Mouse (Mus musculus) gastrocnemius, postnatal 36 days (tissue): Measurements from ENCODE around the gene Maml2. TPM values are rescaled to one million over a fixed set of nuclear protein-coding genes. Genes with fewer than 3 reads are reported as not detected.

Experiments used
- DNase-seq, 2 experiments: peaks; one replicate each; pipeline ENCODE4 v3.0.0; 2022
- intact Hi-C: fragments of 180-260 bp; cut with DNase I; formaldehyde crosslinking; loops from one replicate; pipeline ENCODE4 v1.15.1; 2025
- total RNA-seq, 2 experiments: library from RNA; stranded (reverse); gene quantifications; 2 replicates each; pipeline ENCODE4 v1.2.3; 2021

The Maml2 gene
- total RNA-seq, 2 experiments from 2014 or later, result 2.0 to 2.3 TPM

DNA sequence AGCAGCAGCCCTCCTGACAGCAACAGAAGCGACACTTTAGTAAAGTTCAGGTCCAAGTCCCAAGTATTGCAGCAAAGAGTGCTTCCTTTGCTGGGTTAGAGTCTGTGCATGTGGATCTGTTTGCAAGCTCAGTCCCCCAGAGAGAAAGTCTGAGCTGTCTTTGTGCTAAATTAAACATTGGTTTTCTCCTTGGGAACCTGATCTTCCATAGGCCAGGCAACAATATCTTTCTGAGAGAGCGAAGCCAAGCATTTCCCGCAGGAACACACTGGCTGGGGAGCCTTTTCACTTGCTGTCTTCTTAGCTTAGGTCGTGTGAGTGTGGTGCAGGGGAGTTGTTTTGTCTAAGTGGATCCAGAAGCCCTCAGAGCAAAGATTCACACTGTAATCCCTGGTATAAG lies 9.5 kb downstream of the Maml2 start:
- intact Hi-C loops, result no loop called here
- no peak for DNase-seq

DNA sequence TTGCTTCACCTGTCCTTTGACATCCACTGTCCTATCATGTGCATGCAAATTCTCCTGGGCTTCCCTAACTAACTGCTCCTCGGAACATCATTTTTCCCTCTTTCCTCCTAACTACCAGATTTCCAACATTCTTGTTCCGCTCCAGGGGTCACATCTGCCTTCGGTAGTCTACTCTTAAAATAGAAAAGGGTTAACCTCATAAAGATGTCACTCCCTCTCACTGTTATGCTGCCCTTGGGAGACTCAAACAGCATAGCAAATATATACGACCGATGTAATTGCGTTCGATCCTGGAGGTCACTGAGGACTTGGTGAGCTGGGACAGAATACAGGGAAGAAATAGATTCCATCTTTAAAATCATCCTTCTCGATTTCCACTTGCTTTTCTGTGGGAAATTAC lies 11.0 kb downstream of the Maml2 start:
- intact Hi-C loops, result no loop called here
- no peak for DNase-seq

DNA sequence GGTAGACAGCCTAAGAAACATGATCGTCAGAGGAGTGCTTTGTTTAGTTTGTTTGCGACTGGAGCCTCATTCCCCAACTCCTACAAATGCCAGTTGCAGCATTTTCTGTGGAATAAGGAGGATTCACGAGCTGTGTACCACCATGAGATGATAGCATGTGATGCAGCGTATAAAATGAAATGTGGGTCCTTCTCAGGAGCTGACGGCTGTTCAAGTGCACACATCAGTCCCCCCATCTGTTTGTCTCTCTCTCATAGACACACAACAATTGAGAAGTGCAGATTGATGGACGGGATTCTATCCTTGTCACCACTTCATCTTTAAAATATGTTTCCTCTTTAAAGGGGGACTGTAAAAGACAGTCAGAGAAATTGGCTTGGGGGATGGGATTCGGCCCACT lies 12.1 kb downstream of the Maml2 start:
- intact Hi-C loops, result no loop called here
- DNase-seq, result no peak

DNA sequence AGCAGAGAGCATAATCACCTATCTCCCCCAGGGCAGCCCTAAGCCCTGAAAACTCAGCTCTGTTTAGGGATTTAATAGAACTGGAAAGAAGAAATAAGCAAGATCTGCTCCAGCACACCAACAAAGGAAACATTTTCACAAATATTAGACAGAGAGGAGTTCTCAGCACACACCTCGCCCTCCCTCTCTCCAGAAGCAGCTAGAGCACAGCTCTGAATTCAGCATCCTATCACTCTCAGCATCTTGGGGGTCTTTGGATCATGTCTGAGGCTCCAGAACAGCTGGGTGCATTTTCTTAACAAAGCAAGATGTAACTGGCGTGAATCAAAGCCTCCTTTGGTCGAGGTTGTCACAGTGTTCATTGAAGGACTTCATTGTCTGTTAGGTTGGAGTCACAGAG lies 12.5 kb downstream of the Maml2 start:
- DNase-seq, result no peak
- intact Hi-C loops, result no loop called here

DNA sequence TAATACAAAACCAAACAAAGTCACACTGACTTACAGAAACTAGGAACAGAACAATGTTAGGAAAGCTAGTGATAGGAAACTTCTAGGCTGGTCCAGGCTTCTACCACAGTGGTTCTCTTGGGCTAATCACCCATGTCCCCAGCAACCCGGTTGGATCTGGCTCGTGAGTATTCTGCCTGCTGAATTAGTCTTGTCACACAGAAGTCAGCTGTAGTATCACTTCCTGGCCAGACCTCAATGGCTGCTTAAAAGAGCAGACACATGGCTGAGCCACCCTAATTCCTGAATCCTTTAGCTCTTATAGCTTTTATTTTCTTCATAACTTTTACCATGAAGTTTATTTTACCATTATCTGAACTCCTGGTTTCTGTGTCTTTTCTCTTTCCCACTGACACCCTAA lies 13.3 kb downstream of the Maml2 start:
- intact Hi-C loops, result no loop called here
- DNase-seq, result no peak

DNA sequence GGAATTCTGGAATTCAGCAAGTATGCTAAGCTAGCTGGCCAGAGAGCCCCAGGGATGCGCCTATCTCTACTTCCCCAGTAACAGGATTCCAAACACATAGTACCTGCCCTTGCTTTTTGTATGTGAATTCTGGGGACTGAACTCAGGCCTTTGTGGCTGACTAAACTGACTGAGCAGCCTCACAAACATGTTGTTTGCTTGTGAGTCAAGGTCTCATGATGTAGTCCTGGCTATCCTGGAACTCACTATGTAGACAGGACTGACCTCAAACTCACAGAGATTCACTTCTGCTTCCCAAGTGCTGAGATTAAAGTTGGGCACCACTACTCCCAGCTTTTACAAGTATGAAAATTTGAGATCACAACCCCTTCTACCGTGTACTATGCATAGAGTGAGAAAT lies 16.2 kb downstream of the Maml2 start:
- intact Hi-C loops, result no loop called here
- no peak for DNase-seq

DNA sequence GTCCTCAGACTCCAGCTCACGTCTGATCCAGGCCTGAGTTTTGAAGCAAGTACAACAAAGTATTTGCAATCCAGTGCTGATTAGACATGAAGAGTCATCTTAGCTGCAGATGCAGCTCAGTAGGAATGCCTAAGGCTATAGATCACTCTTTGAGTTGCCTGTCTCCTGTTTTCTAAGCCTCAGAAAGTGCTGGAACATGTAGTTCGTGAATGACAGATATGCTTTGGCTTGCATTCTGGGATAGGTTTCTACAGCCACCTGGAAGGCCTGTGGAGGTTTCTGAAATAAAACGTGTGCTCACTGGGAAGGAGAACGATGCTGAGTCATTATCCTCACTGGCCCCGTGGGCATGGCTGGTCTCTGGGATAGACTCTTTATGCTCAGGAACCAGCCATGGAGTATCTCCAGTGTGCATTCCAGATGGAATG lies 16.8 kb downstream of the Maml2 start:
- intact Hi-C loops, result no loop called here
- DNase-seq, result no peak

DNA sequence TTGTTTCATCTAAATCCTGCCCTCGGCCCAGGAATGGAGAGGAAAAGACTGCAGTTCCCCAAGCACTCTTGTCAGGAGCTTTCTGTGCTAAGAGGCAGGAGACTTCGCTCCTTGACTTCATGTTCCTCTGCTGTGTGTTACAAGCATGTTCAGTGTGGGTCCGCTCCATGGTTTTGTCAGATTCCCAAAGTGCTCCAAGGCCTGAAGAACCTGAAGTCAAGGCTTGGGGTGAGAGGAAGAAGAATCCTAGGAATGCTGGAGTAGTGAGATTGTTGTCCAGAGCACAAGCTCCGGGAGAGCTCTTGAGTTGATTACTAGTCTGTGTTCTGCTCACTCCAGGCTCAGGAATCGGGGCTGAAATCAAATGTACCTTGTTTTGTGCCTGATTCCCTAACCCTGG lies 17.6 kb downstream of the Maml2 start:
- intact Hi-C loops, result no loop called here
- DNase-seq, result no peak

DNA sequence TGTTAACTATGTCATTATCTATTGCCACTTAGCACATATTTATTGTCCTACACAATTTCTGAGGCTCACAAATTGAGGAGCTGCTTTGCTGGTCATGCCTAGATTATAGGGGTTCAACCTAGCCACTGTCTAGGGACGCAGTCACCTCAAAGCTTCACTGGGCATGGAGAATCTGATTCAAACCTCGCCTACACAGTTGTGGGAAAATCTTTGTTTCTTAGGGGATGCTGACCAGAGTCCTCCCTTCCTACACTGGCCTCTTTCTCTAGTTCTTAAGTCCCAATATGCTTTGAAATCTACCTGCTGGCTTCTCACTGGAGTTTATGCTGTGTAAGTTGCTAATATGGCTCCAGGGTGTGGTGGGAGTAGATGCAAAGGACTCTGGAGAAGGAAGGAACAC lies 21.8 kb downstream of the Maml2 start:
- intact Hi-C loops, result no loop called here

DNA sequence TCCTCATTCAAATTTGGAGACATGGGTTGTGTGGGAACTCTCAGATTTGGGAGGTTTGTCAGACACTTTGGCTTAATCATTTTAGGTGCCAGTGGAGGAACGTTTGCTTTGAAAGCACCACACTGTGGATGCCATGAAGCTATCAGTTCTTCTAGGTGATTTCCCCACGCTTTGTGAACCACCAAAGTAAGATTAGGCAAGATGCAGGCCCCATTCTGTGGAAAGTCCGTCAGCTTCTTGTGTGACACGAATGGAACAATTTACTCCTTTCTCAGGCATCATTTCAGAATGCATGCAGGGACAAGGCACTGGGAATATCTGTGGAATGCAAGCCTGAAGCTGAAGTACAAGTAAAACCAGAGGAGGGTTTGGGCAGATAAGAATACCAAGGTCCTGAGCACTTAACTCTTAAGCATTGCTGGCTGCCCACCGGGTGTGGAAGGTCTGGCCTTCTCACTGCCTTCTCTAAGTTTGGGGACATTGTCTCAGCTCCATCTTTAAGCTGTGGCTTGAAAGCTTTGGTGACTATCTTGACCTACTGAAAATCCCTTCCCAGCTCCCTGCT lies 23.1 kb downstream of the Maml2 start:
- intact Hi-C loops, result no loop called here
- DNase-seq, result no peak

More for the DNA sequence above, 21.8 kb downstream of the Maml2 start:
- DNase-seq, result no peak

DNA sequence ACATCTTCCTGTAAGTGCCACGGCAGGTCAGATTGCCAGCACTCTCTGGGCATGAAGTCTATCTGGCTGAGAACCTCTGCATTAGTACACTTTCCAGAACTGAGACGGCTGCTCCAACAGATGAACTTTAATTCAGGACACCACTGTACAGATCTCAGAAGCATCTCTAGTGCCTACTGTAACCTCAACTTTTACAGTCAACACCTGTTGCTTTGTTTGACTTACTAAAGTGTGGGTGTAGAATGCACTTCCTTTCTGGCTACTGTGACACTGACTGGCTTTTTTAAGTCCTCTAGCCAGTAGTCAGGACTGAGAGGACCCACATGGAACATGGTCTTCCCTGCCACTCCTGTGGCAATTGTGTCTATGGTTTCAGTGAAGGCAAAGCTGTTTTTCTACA lies 25.3 kb downstream of the Maml2 start:
- no peak for DNase-seq

DNA sequence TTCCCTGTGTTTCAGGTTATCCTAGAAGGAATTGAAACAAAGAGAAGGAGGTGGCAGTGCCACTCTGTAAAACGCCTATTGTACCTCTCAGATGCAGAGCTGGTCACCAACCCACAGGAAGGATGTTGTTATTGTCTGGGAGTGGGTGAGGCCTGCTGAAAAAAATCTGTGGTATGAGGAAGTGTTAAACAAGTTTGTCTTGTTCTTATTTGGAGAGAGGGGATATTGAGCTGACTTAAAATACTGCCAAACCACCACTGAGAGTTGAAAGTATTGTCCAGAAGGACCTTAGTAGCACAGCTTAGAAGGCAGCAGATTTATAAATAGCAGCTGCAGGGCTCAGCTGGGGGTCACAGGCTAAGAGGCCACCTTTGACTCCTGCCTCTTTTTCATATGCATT lies 25.9 kb downstream of the Maml2 start:
- intact Hi-C loops, result no loop called here
- DNase-seq, result no peak

More for the DNA sequence above, 25.3 kb downstream of the Maml2 start:
- intact Hi-C loops, result no loop called here

DNA sequence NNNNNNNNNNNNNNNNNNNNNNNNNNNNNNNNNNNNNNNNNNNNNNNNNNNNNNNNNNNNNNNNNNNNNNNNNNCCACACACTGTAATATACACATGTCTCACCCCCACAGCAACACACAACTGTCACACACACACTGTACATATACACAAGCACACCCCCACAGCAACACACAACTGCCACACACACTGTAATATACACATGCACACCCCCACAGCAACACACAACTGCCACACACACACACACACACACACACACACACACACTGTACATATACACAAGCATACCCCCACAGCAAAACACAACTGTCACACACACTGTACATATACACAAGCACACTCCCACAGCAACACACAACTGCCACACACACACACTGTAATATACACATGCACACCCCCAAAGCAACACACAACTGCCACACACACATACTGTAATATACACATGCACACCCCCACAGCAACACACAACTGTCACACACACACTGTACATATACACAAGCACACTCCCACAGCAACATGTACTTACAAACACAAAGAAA lies 116.5 kb downstream of the Maml2 start:
- no peak for DNase-seq
- intact Hi-C loops, result no loop called here

DNA sequence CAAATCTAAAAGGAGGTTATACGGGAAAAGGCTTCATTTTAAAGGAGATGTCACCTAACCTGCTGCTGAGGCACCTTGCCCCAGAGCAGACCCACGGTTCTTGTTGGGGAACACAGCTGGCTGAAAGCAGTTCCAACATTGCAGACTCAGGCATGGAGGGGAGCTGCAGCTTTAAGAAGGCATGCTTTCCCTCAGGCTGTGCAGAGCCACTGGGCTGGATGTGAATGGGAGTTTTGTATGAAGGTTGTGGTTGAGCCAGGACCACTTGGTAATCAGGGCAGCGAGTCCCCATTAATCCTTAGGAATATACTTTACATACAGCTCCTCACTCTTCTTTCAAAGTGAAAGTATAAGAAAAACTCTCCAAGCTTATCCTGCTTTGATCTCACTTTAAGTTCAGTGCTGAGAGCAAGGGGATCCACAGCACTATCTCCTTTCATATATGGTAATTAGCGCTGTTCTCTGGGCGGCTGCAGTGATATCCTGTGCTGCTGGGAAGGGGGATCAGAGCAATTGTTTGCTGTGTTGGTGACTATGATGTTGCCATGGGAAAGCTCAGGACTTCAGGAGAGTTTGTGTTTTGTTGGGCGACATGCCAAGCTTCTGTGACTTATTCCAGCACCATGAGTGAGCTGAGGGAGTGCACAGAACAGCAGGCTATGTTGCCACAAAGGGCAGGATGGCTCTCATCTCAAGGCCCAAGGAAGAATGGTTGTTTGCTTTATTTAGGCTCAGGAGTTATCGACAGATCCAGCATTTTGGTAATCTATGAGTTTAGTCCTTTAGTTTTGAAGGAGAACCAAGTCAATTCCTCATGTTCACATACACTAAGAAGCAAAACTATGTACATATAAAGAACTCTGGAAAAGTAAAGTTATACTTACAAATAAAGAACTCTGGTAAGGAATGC lies 127.5 kb downstream of the Maml2 start:
- intact Hi-C loops, result no loop called here
- peak; percentile 25 to 36 for DNase-seq

DNA sequence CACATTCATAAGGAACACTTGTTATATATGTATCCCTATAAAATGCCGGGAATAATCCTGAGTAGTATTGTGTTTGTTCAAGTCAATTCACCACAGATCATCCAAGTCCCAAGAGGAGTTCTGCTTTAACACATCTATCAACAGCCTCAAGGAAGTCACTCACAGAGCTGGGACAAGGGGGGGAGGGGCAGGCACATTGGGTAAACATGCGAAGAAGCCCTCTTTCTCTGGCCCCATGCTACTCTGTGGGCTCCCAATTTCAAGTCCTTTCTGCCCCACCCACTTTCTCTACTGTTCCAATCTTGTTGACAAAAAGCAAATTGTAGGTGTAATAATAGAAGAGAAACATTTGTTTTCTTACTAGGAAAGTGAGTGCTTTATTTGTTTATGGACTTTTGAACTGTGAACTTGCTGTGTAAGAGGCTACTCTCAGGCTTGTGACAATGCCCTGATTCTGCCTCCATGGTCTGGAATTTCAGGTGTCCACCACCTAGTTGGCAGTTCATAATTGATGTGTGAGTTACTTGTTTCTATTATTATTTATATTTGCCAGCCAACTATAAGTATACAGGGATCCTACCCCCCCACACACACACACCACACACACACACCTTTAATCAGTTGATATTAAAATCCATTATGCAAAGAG lies 131.8 kb downstream of the Maml2 start:
- intact Hi-C loops, result no loop called here
- no peak for DNase-seq

DNA sequence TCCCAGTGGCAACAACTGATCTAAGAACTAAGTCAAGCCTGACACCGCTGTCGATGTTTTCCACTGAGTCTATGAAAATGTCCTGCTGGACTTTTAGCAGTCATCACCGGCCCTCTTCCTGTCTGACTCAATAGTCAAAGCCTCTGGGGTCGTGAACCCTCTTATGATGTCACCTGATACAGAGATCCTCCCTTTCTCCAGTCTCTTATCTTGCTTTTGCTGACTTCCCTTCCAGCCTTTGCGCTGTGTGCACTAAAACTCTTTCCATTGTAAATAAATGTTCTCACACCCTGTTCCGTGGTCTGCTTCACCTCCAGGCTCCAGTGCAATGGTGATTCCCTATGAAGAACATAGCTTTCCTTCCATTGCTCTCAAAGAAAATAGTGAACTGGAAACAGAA lies 132.5 kb downstream of the Maml2 start:
- intact Hi-C loops, result no loop called here
- DNase-seq, result no peak

DNA sequence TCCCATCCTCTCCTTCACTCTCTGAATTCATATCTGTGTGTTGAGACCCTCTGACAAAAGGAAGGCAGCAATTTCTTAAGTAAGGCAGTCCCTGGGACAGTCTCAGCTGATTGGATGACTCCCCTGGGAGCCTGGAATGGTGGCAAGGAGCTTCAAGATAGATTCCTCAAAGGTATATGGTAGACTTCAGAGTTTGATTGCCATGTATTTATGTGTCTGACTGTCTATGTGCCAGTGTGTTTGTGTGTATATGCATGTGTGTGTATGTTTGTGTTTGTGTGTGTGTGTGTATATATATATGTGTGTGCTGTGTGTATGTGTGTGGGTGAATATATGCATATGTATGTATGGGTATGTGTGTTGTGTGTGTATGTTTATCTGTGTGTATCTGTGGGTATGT lies 133.0 kb downstream of the Maml2 start:
- intact Hi-C loops, result no loop called here
- DNase-seq, result no peak

DNA sequence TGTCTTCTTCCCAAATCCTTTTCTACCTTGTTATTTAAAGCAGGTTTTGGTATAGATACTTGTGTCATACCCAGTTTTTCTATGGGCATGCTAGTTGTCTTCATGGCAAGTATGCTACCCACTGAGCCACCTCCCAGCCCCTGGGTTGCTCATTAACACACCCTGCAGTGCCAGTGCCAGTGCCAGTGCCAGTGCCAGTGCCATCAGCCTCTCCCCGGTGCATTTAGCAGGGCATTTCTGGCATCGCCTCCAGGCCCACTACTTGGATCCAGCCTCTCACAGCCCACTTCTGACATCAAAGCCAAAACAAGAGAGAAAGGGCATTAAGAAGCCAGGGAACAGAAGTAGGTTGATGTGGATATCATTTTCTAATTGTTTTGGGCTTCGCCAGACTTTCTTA lies 133.9 kb downstream of the Maml2 start:
- intact Hi-C loops, result no loop called here
- no peak for DNase-seq

DNA sequence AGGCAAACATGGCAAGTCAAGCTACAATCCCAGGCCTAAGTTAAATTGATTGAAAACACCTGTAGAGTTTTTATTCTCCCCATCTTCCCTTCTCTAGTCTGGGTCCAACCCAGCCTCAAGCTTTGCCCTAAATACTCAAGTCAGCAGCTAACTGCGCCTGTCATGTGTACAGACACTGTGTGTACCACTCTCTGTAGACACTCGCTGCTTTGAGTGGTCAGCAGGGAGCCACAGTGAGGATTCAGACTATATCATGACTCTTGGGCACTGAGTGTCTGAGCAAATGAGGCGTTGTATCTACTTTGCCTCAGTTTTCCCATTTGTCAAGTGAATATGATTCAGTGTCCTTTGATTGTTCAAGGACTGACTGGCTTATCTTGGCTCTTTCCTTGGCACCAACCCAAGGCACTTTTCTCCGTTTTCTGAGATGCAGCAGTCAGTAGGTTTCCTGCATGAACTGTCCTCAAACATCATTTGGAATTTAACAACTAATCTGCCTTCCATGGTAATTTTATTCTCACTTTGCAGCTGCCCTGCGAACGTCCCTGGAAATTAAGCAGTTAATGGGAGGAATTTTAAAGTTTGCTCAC lies 135.8 kb downstream of the Maml2 start:
- DNase-seq, result no peak
- intact Hi-C loops, result no loop called here

DNA sequence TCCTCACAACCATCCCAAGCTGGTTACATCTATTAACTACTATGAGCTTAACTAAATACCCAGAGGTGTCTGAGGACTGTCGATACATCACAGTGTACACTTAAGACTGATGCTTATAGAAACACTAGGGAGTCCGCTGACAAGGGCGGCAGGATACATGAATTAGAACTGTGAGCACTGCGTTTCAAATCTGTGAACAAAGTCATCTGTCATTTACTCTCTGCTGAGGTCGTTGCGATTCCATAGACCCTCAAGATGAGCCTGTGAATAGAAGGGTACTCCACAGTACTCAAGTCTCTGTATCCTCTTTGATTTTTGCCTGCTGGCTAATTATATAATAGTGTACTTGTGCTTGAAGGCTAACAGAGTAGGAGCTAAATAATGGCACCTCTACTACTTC lies 143.2 kb downstream of the Maml2 start:
- no peak for DNase-seq
- intact Hi-C loops, result no loop called here
